Mouse (Mus musculus) cortical plate, adult 2 months (tissue): ENCODE data around the gene Rgp1. TPM values are rescaled to one million over a fixed set of nuclear protein-coding genes. Genes with fewer than 3 reads are reported as not detected.

Experiments used
- H3K27ac ChIP-seq: fragments of 200-500 bp; 2 replicates; pipeline ENCODE4 v1.5.1; 2012; ENCODE audit warnings: low read length, control low read depth, inconsistent platforms; ENCODE audit not compliant: insufficient read depth
- H3K4me1 ChIP-seq: fragments of 200-500 bp; 2 replicates; pipeline ENCODE4 v1.6.1; 2011; ENCODE audit warnings: low read length; ENCODE audit not compliant: control insufficient read depth, insufficient read depth
- H3K4me3 ChIP-seq: fragments of 200-500 bp; 2 replicates; pipeline ENCODE4 v1.5.1; 2011; ENCODE audit warnings: mild to moderate bottlenecking, low read length, control low read depth; ENCODE audit not compliant: insufficient read depth
- CTCF ChIP-seq: fragments of 200-500 bp; IDR thresholded peaks from 2 replicates; pipeline ENCODE4 v1.5.1; 2011; ENCODE audit warnings: mild to moderate bottlenecking, control low read depth, low read length; ENCODE audit not compliant: insufficient read depth; ENCODE audit errors: extremely low read depth
- POLR2A ChIP-seq: fragments of 200-500 bp; IDR thresholded peaks from 2 replicates; pipeline ENCODE4 v1.6.1; 2011; ENCODE audit warnings: mild to moderate bottlenecking, low read length, control low read depth; ENCODE audit not compliant: insufficient read depth; ENCODE audit errors: extremely low read depth
- polyA plus RNA-seq: library from polyadenylated mRNA; depleted of rRNA; stranded (reverse); fragments of >200 nt; gene quantifications from 2 replicates; pipeline ENCODE4 v1.2.3, GENCODE M21; 2012; rRNA removed

Rgp1 gene
- 35.7 and 38.8 TPM in 2 replicates for polyA plus RNA-seq

GRCm38 (mm10) chr4:43578376-43579204 is at the start of gene Rgp1, which contains the start of gene Gba2:
Gene Rgp1 (plus strand): TSS chr4:43578715.
Gene Gba2 (minus strand): TSS chr4:43578873.
- TF ChIP-seq POLR2A (peak; percentile 62; the same call in 1 of the 2 replicates), CTCF (no peak)
- peak within 1 kb of the TSS; percentile 80 for H3K27ac ChIP-seq
- peaks cover 12% of the 10 kb centered on the region for H3K4me1 ChIP-seq
- peak within 1 kb of the TSS; percentile 82 for H3K4me3 ChIP-seq

GRCm38 (mm10) chr4:43530081-43530501 is 48.4 kb upstream of the Rgp1 start:
- no peak overlapping the region for H3K27ac ChIP-seq
- H3K4me3 ChIP-seq = no peak overlapping the region
- no peaks in the 10 kb centered on the region for H3K4me1 ChIP-seq
- no peak for TF ChIP-seq CTCF
- TF ChIP-seq POLR2A = no peak

- TF ChIP-seq POLR2A (no peak), CTCF (peak; percentile 82)
- Histone ChIP-seq H3K27ac (no peak overlapping the region), H3K4me3 (no peak overlapping the region), H3K4me1 (no peaks in the 10 kb centered on the region)
Observed at GRCm38 (mm10) chr4:43530581-43530980, 47.9 kb upstream of the Rgp1 start.

GRCm38 (mm10) chr4:43533270-43533669 is 45.2 kb upstream of the Rgp1 start:
- Histone ChIP-seq H3K4me3 (no peak overlapping the region), H3K27ac (no peak overlapping the region), H3K4me1 (no peaks in the 10 kb centered on the region)
- no peak for TF ChIP-seq CTCF
- TF ChIP-seq POLR2A = no peak

GRCm38 (mm10) chr4:43535628-43536027 is 42.9 kb upstream of the Rgp1 start:
- no peak overlapping the region for H3K27ac ChIP-seq
- H3K4me3 ChIP-seq = no peak overlapping the region
- no peak for TF ChIP-seq POLR2A
- no peak for TF ChIP-seq CTCF
- no peaks in the 10 kb centered on the region for H3K4me1 ChIP-seq

- H3K27ac ChIP-seq = no peak overlapping the region
- TF ChIP-seq POLR2A (no peak), CTCF (no peak)
- H3K4me1 ChIP-seq = no peaks in the 10 kb centered on the region
- no peak overlapping the region for H3K4me3 ChIP-seq
Observed at GRCm38 (mm10) chr4:43536031-43536430, 42.5 kb upstream of the Rgp1 start.

- no peaks in the 10 kb centered on the region for H3K4me1 ChIP-seq
- no peak overlapping the region for H3K27ac ChIP-seq
- no peak overlapping the region for H3K4me3 ChIP-seq
- TF ChIP-seq POLR2A (no peak), CTCF (no peak)
Observed at GRCm38 (mm10) chr4:43542044-43542443, 36.5 kb upstream of the Rgp1 start.

GRCm38 (mm10) chr4:43546375-43547047 is 32.0 kb upstream of the Rgp1 start:
- Histone ChIP-seq H3K27ac (no peak overlapping the region), H3K4me3 (no peak overlapping the region), H3K4me1 (no peaks in the 10 kb centered on the region)
- TF ChIP-seq POLR2A (no peak), CTCF (no peak)

- H3K4me3 ChIP-seq = no peak overlapping the region
- no peak for TF ChIP-seq POLR2A
- TF ChIP-seq CTCF = no peak
- no peak overlapping the region for H3K27ac ChIP-seq
- H3K4me1 ChIP-seq = no peaks in the 10 kb centered on the region
Observed at GRCm38 (mm10) chr4:43547160-43547559, 31.4 kb upstream of the Rgp1 start.
